Mouse (Mus musculus) midbrain, embryonic 14.5 days (tissue): ENCODE results near the gene Gpank1. TPM values are rescaled to one million over a fixed set of nuclear protein-coding genes. Genes with fewer than 3 reads are reported as not detected.

Experiments
- ATAC-seq: fragments of 200-750 bp; cut with Nextera tagmentation; 2 replicates; pipeline ENCODE4 v1.8.0; 2017; ENCODE audit warnings: moderate number of reproducible peaks, moderate library complexity; ENCODE audit not compliant: low FRiP score, low TSS enrichment
- DNase-seq: peaks from one replicate; pipeline ENCODE4 v3.0.0-alpha.2; 2015
- H3K27ac ChIP-seq: fragments of 300-500 bp; sonication (generic); replicated peaks from 2 replicates; pipeline ENCODE4 v1.5.1; 2014; ENCODE audit warnings: mild to moderate bottlenecking, low read depth, low read length, moderate library complexity
- H3K27me3 ChIP-seq: fragments of 300-500 bp; sonication (generic); 2 replicates; pipeline ENCODE4 v1.6.1; 2014; ENCODE audit warnings: low read length, control low read depth, mixed read lengths; ENCODE audit not compliant: control insufficient read depth, insufficient read depth
- H3K36me3 ChIP-seq: fragments of 300-500 bp; sonication (generic); 2 replicates; pipeline ENCODE4 v1.6.1; 2014; ENCODE audit warnings: low read length, control low read depth; ENCODE audit not compliant: control insufficient read depth, insufficient read depth
- H3K4me1 ChIP-seq: fragments of 300-500 bp; sonication (generic); 2 replicates; pipeline ENCODE4 v1.6.1; 2014; ENCODE audit warnings: mild to moderate bottlenecking, antibody characterized with exemption, low read length, control low read depth; ENCODE audit not compliant: control insufficient read depth, insufficient read depth
- H3K4me2 ChIP-seq: fragments of 300-500 bp; sonication (generic); 2 replicates; pipeline ENCODE4 v1.6.1; 2014; ENCODE audit warnings: mild to moderate bottlenecking, low read length, moderate library complexity
- H3K4me3 ChIP-seq: fragments of 300-500 bp; sonication (generic); replicated peaks from 2 replicates; pipeline ENCODE4 v1.5.1; 2014; ENCODE audit warnings: low read depth, low read length
- H3K9ac ChIP-seq: fragments of 300-500 bp; sonication (generic); replicated peaks from 2 replicates; pipeline ENCODE4 v1.6.1; 2014; ENCODE audit warnings: mild to moderate bottlenecking, low read length, moderate library complexity
- H3K9me3 ChIP-seq: fragments of 300-500 bp; sonication (generic); 2 replicates; pipeline ENCODE4 v1.6.1; 2016; ENCODE audit warnings: low read length, control low read depth, mixed read lengths; ENCODE audit not compliant: control insufficient read depth
- WGBS: fragments of 180-500 bp; shearing (Covaris S2); extraction: QIAGEN DNeasy Blood & Tissue Kit; methylation state at CpG from one replicate; pipeline ENCODE4 v1.1.7; 2014; 5-methylcytosine and 5-hydroxymethylcytosine counted together
- polyA plus RNA-seq: library from polyadenylated mRNA; unstranded; fragments of >200 nt; fragmentation: Nextera tagmentation; extraction: Ambion mirVana; gene quantifications from 2 replicates; pipeline ENCODE4 v1.2.1, GENCODE M21; 2014

The Gpank1 gene
- polyA plus RNA-seq, 1 experiment from 2014 or later: 24.2 TPM

DNA sequence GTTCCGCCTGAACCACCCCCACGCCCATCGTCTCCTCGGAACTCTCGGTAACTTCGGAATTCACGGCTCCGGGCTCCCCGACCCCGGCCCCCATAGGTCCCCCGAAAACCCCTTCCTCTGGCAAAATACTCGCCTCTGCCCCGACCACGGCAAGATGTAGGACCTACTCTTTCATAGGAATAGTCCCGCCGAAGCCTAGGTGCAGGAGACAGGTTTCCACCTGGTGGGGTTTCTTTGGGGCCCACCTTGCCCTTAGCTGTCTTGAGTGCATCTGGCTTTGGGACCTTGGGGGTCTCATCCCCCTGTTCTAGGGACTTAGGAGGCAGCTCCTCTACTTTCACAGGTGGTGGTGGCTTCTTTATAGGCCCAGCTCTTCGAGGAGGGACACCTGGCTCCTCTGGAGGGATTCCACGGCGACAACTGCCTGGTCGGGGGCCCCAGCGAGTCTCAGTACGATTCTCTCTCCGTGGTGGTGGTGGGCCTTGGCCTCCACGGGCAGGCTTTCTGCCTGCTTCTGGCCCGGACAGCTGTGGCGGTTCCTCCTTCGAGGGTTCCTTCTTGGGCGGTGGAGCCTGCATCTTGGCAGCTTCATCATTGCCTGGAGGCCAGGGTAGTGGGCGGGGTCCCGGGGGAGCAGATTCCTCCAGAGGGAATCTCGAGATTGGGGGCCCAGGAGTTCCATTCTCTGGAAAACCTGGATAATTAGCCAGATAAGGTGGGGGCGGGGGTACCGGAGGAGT, 35.4 kb downstream of the Gpank1 start:
- Histone ChIP-seq H3K4me1 (peaks cover 2% of the 10 kb centered on the region; the same call in 1 of the 2 replicates), H3K27ac (no peak overlapping the region), H3K36me3 (peaks cover 100% of the 10 kb centered on the region), H3K9ac (no peak overlapping the region), H3K4me2 (no peak overlapping the region), H3K27me3 (no peaks in the 10 kb centered on the region), H3K9me3 (no peaks in the 10 kb centered on the region), H3K4me3 (no peak overlapping the region)
- 92% methylated on average over 33 of the region's 33 CpGs for WGBS
- ATAC-seq (no peak), DNase-seq (no peak)

DNA sequence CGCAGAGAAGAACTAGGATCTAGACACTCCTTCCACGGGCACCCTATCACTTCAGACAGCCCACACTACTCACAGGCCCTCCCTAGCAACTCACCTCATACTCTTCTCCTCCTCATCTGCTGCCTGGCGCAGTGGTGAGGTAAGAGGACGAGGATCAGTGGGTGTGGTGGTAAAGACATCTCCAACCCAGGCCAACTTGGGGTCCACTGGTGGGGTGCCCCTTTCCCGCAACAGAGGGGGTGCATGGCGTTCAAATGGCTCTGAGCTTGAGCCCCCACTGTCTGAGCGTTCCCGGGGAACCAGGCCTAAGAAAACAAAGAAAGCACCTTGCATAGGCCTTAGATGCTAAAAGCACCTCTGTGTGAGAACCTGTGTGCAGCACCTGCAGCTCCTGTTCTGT, 36.0 kb downstream of the Gpank1 start:
- no peaks in the 10 kb centered on the region for H3K27me3 ChIP-seq

DNA sequence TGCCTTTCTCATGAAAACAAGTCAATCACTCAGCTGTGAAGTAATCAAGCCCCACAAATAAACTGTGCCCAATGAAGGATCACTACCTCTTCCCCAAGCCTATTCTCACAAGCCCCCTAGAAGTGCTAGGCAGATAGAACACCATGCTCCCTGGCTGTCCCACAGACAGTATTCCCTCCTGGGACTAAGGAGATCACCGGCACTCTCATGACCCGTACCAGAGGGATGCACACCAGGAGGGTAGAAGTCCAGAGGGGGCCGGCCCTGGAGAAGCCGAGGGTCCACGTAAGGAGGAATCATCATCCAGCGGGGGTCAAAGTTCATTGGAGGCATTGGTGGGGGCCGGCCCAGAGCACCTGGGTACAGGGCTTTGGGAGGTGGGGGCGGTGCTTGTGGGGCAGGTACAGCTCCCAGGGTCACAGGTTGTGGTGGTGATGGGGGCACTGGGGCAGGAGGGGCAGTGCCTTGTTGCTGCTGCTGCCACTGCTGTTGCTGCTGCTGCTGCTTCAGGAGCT, 36.5 kb downstream of the Gpank1 start:
- no peak overlapping the region for H3K9ac ChIP-seq
- DNase-seq (no peak), ATAC-seq (no peak)
- peaks cover 96% of the 10 kb centered on the region for H3K36me3 ChIP-seq
- H3K27ac ChIP-seq: no peak overlapping the region
- no peak overlapping the region for H3K4me2 ChIP-seq
- H3K4me1 ChIP-seq: peaks cover 13% of the 10 kb centered on the region
- H3K4me3 ChIP-seq: no peak overlapping the region
- no peaks in the 10 kb centered on the region for H3K27me3 ChIP-seq
- no peaks in the 10 kb centered on the region for H3K9me3 ChIP-seq
- WGBS: 95% methylated on average over 8 of the region's 8 CpGs

More for the DNA sequence above, 36.0 kb downstream of the Gpank1 start:
- Histone ChIP-seq H3K4me3 (no peak overlapping the region), H3K27ac (no peak overlapping the region), H3K9ac (no peak overlapping the region), H3K4me1 (peaks cover 8% of the 10 kb centered on the region), H3K9me3 (no peaks in the 10 kb centered on the region), H3K4me2 (no peak overlapping the region), H3K36me3 (peaks cover 100% of the 10 kb centered on the region)
- 91% methylated on average over 8 of the region's 8 CpGs for WGBS
- ATAC-seq (no peak), DNase-seq (no peak)

DNA sequence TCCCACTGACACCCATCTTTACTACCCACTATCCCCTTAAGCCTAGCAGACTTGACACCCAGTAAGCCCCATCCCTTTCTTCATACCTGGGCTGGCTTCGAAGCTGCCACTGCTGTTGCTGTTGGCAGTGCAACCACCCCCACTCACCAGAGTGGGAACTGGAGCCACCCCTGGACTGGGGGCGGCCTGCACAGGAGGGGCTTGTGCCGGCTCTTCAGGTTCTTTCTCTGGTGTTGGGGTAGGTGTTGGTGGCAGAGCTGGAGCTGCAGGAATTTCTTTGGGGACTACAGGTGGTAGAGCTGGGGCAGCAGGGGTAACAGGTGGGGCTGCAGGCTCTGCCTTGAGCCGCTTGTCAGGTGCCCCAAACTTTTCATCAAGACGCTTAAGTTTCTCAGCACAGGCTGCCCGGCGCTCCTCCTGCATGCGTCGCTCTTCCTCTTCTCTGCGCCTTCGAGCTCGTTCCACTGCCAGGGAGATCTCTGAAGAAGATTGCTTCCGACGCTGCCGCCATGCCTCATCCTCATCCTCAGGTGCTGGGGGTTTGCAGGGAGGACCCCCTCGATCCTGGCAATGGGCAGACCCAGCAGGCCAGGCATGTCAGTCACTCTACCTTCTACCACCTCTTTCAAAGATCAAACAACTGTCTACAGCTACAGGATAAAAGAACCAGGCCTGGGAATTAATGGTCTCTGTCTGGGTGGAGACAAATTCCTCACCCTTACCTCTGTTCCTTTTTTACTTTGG, 37.8 kb downstream of the Gpank1 start:
- H3K36me3 ChIP-seq: peaks cover 83% of the 10 kb centered on the region
- no peak overlapping the region for H3K4me3 ChIP-seq
- no peak overlapping the region for H3K4me2 ChIP-seq
- 91% methylated on average over 16 of the region's 16 CpGs for WGBS
- H3K9ac ChIP-seq: no peak overlapping the region
- peaks cover 21% of the 10 kb centered on the region for H3K4me1 ChIP-seq
- H3K9me3 ChIP-seq: no peaks in the 10 kb centered on the region
- no peaks in the 10 kb centered on the region for H3K27me3 ChIP-seq
- DNase-seq (no peak), ATAC-seq (no peak)
- H3K27ac ChIP-seq: no peak overlapping the region

DNA sequence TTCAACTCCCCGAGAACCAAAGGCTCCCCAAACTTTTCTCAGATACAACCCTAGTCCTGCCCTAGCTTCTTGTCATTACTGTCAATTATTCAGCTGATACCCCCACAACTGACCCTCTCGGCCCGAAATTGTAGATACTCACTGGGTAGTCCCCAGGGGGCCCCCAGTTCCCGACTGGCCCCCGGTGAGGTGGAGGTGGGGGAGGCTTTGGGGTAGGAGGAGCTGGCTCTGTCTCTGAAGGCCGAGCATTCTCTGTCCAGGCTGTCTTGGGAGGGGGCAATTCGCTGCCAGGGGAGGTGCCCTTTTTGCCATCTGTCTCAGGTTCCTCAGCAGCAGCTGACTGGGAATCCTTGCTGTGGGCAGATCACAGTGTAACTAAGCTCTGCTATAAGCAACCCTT, 38.4 kb downstream of the Gpank1 start:
- ATAC-seq: no peak
- WGBS: 84% methylated on average over 7 of the region's 7 CpGs
- Histone ChIP-seq H3K9ac (no peak overlapping the region), H3K4me3 (no peak overlapping the region), H3K27me3 (no peaks in the 10 kb centered on the region), H3K4me1 (peaks cover 21% of the 10 kb centered on the region), H3K9me3 (no peaks in the 10 kb centered on the region), H3K4me2 (no peak overlapping the region), H3K36me3 (peaks cover 77% of the 10 kb centered on the region), H3K27ac (no peak overlapping the region)
- DNase-seq: no peak

DNA sequence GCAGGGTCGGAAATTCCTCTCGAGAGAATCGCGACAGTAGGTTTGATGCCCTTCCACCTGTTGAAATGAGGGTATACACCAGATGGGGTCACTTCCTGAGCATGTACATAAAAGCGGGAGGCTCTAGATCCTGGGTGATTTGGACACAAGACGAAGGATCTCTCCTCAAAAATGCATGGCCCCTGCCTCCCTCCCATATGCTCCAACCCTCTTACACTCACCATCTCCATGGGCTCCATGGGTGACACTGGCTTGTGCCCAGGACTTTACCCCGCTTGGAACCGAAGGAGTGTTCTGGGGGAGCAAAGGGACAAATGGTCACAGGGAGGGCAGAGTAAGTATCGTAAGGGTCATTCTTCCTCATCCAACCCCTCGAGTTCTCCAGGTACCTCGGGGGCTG, 40.2 kb downstream of the Gpank1 start:
- H3K4me2 ChIP-seq: peak overlapping the region; percentile 98; the same call in 1 of the 2 replicates
- peaks cover 59% of the 10 kb centered on the region for H3K36me3 ChIP-seq
- H3K9me3 ChIP-seq: no peaks in the 10 kb centered on the region
- no peak overlapping the region for H3K4me3 ChIP-seq
- ATAC-seq (no peak), DNase-seq (no peak)
- 89% methylated on average over 11 of the region's 11 CpGs for WGBS
- no peak overlapping the region for H3K27ac ChIP-seq
- H3K9ac ChIP-seq: no peak overlapping the region
- H3K27me3 ChIP-seq: no peaks in the 10 kb centered on the region
- H3K4me1 ChIP-seq: peaks cover 29% of the 10 kb centered on the region

DNA sequence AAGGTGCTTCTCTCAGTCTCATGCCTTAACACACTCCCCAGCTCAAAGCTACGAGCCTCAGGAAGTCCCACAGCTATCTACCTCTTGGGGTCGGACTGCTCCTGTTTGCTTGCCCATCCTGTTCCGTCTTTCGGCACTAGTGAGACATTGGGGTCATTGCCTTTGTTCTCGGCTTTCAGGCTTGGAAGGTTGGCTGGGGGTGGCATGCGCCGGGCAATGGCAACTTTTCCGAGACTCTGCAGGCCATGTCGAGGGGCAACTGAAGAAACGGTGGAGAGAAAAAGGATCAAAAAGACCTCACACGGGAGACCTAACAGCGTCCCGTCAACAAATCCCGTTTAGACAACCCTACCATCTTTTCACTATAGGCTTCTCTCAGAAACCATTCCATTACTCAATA, 40.9 kb downstream of the Gpank1 start:
- no peak for ATAC-seq
- H3K9ac ChIP-seq: peak overlapping the region; percentile 99; the same call in 1 of the 2 replicates
- H3K36me3 ChIP-seq: peaks cover 52% of the 10 kb centered on the region
- no peaks in the 10 kb centered on the region for H3K9me3 ChIP-seq
- H3K4me1 ChIP-seq: peaks cover 32% of the 10 kb centered on the region
- no peak overlapping the region for H3K27ac ChIP-seq
- H3K27me3 ChIP-seq: no peaks in the 10 kb centered on the region
- WGBS: 67% methylated on average over 14 of the region's 14 CpGs
- peak overlapping the region; percentile 100 for H3K4me3 ChIP-seq
- no peak for DNase-seq
- H3K4me2 ChIP-seq: peak overlapping the region; percentile 98

DNA sequence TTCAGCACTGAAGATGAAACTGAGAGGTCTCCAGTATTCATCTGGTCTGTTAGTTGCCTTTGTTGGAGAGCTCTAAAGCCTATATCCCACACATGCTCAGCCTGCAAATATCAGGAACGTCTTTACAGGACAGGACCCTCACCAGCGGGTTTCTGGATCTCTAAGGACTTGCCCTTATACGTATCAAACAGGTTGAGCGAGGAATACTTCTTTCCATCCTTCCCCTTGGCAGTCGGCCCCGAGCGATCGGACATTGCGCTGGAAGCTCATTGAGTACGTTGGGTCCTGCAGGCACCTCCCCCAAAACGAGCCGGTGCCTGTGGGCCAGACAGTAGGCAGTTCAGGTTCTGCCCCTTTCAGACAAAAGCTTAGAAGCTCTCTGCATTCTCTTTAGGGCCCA, 41.5 kb downstream of the Gpank1 start:
- peak overlapping the region; percentile 99 for H3K9ac ChIP-seq
- ATAC-seq (no peak), DNase-seq (no peak)
- peak overlapping the region; percentile 100 for H3K4me3 ChIP-seq
- peak overlapping the region; percentile 28; the same call in 1 of the 2 replicates for H3K27ac ChIP-seq
- WGBS: 37% methylated on average over 12 of the region's 12 CpGs
- H3K36me3 ChIP-seq: peaks cover 46% of the 10 kb centered on the region
- peak overlapping the region; percentile 98 for H3K4me2 ChIP-seq
- no peaks in the 10 kb centered on the region for H3K9me3 ChIP-seq
- H3K27me3 ChIP-seq: no peaks in the 10 kb centered on the region
- peaks cover 32% of the 10 kb centered on the region for H3K4me1 ChIP-seq
